Mouse (Mus musculus) limb, embryonic 14.5 days (tissue): ENCODE measurements around the gene Usp25. TPM values are rescaled to one million over a fixed set of nuclear protein-coding genes. Genes with fewer than 3 reads are reported as not detected.

Experiments
- ATAC-seq: fragments of 200-750 bp; cut with Nextera tagmentation; 2 replicates; pipeline ENCODE4 v1.8.0; 2017; ENCODE audit warnings: low read depth, moderate number of reproducible peaks, moderate TSS enrichment; ENCODE audit not compliant: low FRiP score
- DNase-seq: peaks from one replicate; pipeline ENCODE4 v3.0.0-alpha.2; 2015; ENCODE audit warnings: low spot score
- H3K27ac ChIP-seq: fragments of 300-500 bp; sonication (generic); replicated peaks from 2 replicates; pipeline ENCODE4 v1.5.1; 2014; ENCODE audit warnings: low read depth, mild to moderate bottlenecking, low read length, moderate library complexity, mixed read lengths
- H3K27me3 ChIP-seq: fragments of 300-500 bp; sonication (generic); 2 replicates; pipeline ENCODE4 v1.6.1; 2014; ENCODE audit warnings: low read length, mixed read lengths; ENCODE audit not compliant: control insufficient read depth, insufficient read depth
- H3K36me3 ChIP-seq: fragments of 300-500 bp; sonication (generic); 2 replicates; pipeline ENCODE4 v1.6.1; 2014; ENCODE audit warnings: mild to moderate bottlenecking, low read length, moderate library complexity, mixed read lengths; ENCODE audit not compliant: control insufficient read depth, insufficient read depth
- H3K4me1 ChIP-seq: fragments of 300-500 bp; sonication (generic); 2 replicates; pipeline ENCODE4 v1.6.1; 2014; ENCODE audit warnings: antibody characterized with exemption, low read length, mixed read lengths; ENCODE audit not compliant: control insufficient read depth, insufficient read depth
- H3K4me2 ChIP-seq: fragments of 300-500 bp; sonication (generic); replicated peaks from 2 replicates; pipeline ENCODE4 v1.6.1; 2014; ENCODE audit warnings: low read depth, mild to moderate bottlenecking, low read length, moderate library complexity; ENCODE audit not compliant: severe bottlenecking
- H3K4me3 ChIP-seq: fragments of 300-500 bp; sonication (generic); replicated peaks from 2 replicates; pipeline ENCODE4 v1.5.1; 2014; ENCODE audit warnings: low read length
- H3K9ac ChIP-seq: fragments of 300-500 bp; sonication (generic); 2 replicates; pipeline ENCODE4 v1.6.1; 2014; ENCODE audit warnings: mild to moderate bottlenecking, low read depth, low read length, moderate library complexity; ENCODE audit not compliant: severe bottlenecking
- H3K9me3 ChIP-seq: fragments of 300-500 bp; sonication (generic); 2 replicates; pipeline ENCODE4 v1.6.1; 2016; ENCODE audit warnings: low read length; ENCODE audit not compliant: control insufficient read depth
- POLR2A ChIP-seq: fragments of 200-500 bp; IDR thresholded peaks from 2 replicates; pipeline ENCODE4 v1.8.0; 2012; ENCODE audit warnings: inconsistent platforms, mild to moderate bottlenecking, moderate library complexity, borderline replicate concordance; ENCODE audit not compliant: insufficient read depth, insufficient read length; ENCODE audit errors: extremely low read depth
- WGBS: fragments of 180-500 bp; shearing (Covaris S2); extraction: QIAGEN DNeasy Blood & Tissue Kit; methylation state at CpG from one replicate; pipeline ENCODE4 v1.1.7; 2014; 5-methylcytosine and 5-hydroxymethylcytosine counted together
- polyA plus RNA-seq, 2 experiments: library from polyadenylated mRNA; depleted of rRNA in 1 of 2; stranded (reverse) in 1 of 2; unstranded in 1 of 2; fragments of >200 nt; fragmentation: Nextera tagmentation in 1 of 2; extraction: Ambion mirVana in 1 of 2; gene quantifications; 2 replicates each; pipeline versions ENCODE4 v1.2.1 to v1.2.3; 2012 to 2014

Usp25 gene
- polyA plus RNA-seq, 2 experiments = 14.6 to 25.0 TPM

- Histone ChIP-seq H3K4me3 (no peak overlapping the region), H3K27me3 (no peaks in the 10 kb centered on the region), H3K36me3 (peaks cover 12% of the 10 kb centered on the region; the same call in 1 of the 2 replicates), H3K4me1 (no peaks in the 10 kb centered on the region), H3K9me3 (no peaks in the 10 kb centered on the region), H3K27ac (no peak overlapping the region), H3K9ac (no peak overlapping the region), H3K4me2 (no peak overlapping the region)
- ATAC-seq = no peak
- 84% methylated on average over 5 of the region's 5 CpGs for WGBS
- TF ChIP-seq POLR2A = no peak
- DNase-seq = no peak
Measured at GRCm38 (mm10) chr16:77103637-77104264, 90.2 kb downstream of the Usp25 start.

- Histone ChIP-seq H3K4me1 (no peaks in the 10 kb centered on the region), H3K27ac (no peak overlapping the region), H3K27me3 (no peaks in the 10 kb centered on the region), H3K4me2 (no peak overlapping the region), H3K36me3 (peaks cover 12% of the 10 kb centered on the region), H3K4me3 (no peak overlapping the region), H3K9ac (no peak overlapping the region), H3K9me3 (no peaks in the 10 kb centered on the region)
- ATAC-seq (no peak), DNase-seq (no peak)
- 89% methylated on average over 1 of the region's 1 CpGs for WGBS
- TF ChIP-seq POLR2A = no peak
Measured at GRCm38 (mm10) chr16:77111268-77111667, 97.8 kb downstream of the Usp25 start.

- Histone ChIP-seq H3K9ac (no peak overlapping the region), H3K4me3 (no peak overlapping the region), H3K4me2 (no peak overlapping the region), H3K27ac (no peak overlapping the region), H3K27me3 (no peaks in the 10 kb centered on the region), H3K9me3 (no peaks in the 10 kb centered on the region), H3K4me1 (no peaks in the 10 kb centered on the region), H3K36me3 (no peaks in the 10 kb centered on the region)
- DNase-seq (no peak), ATAC-seq (no peak)
- no peak for TF ChIP-seq POLR2A
- 51% methylated on average over 1 of the region's 1 CpGs for WGBS
Measured at GRCm38 (mm10) chr16:77125908-77126307, 112.4 kb downstream of the Usp25 start.

- H3K27ac ChIP-seq = no peak overlapping the region
- DNase-seq (no peak), ATAC-seq (no peak)
- no peak overlapping the region for H3K4me2 ChIP-seq
- H3K4me1 ChIP-seq = no peaks in the 10 kb centered on the region; the same call in 1 of the 2 replicates
- no peak for TF ChIP-seq POLR2A
- 32% methylated on average over 5 of the region's 5 CpGs for WGBS
- no peaks in the 10 kb centered on the region for H3K36me3 ChIP-seq
- H3K9ac ChIP-seq = no peak overlapping the region
- no peaks in the 10 kb centered on the region for H3K9me3 ChIP-seq
- no peaks in the 10 kb centered on the region for H3K27me3 ChIP-seq
- H3K4me3 ChIP-seq = no peak overlapping the region
Measured at GRCm38 (mm10) chr16:77128683-77129082, 115.2 kb downstream of the Usp25 start.

GRCm38 (mm10) chr16:77133055-77133454 is 119.5 kb downstream of the Usp25 start:
- ATAC-seq = no peak

More at GRCm38 (mm10) chr16:77133055-77133454, 119.5 kb downstream of the Usp25 start:
- H3K4me2 ChIP-seq = no peak overlapping the region
- H3K4me3 ChIP-seq = no peak overlapping the region
- no peaks in the 10 kb centered on the region for H3K9me3 ChIP-seq
- no peak overlapping the region for H3K9ac ChIP-seq
- no peaks in the 10 kb centered on the region for H3K27me3 ChIP-seq
- H3K27ac ChIP-seq = no peak overlapping the region
- TF ChIP-seq POLR2A = no peak
- peaks cover 4% of the 10 kb centered on the region for H3K4me1 ChIP-seq
- DNase-seq = no peak
- no peaks in the 10 kb centered on the region for H3K36me3 ChIP-seq
- 88% methylated on average over 5 of the region's 5 CpGs for WGBS
